Mouse (Mus musculus) cerebellum, adult (tissue): ENCODE data around the gene Stt3b.

Source experiments
- ATAC-seq: cut with Nextera tagmentation; 2 replicates; pipeline ENCODE4 v1.9.2; 2017; ENCODE audit warnings: mild to moderate bottlenecking, moderate library complexity, mixed read lengths; ENCODE audit not compliant: insufficient number of reproducible peaks, low FRiP score, low TSS enrichment

The Stt3b gene

DNA sequence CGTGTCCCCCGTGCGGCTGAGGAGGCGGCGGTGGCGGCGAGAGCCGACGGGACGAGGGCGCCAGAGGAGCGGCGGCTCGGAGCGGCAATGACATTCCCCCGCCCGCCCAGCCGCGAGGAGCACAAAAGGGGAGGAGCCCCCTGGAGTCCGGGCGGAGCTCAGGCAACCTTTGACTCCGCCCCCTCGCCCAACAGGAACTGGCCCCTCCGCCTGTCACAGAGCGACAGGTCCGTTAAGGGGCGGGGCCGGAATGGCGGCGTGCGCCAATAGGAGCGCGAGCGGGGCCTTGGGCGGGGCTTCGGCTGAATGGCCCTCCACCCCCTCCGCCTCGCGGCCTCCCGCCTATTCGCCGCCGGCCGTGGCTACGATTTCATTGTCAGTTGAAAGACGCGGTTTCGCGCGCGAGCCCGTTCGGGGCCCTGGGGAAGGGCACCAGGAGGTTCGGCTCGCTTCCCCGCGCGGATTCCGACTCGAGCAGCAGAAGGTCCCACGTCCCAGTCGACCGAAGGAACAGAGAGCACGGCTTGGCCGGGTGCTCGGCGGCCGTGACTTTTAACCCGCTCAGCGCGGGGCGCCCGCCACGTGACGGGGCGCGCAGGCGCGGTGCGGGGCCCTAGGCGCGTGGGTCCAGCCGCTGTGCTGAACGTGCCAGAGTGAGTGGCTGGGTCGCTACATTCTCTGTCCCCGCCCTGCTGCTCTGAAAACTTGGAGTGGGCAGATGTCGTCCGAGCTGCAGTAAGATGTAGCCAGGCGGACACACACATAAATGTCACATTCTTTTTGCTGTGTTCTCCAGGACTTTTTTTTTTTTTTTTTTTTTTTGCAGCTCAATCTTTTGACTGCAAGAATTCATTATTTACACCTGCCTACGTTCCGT lies at the start of gene Stt3b:
Gene Stt3b, minus strand, starts transcription at position 76 of the 877 bp plus-strand sequence.
- peak; percentile 88 for ATAC-seq

DNA sequence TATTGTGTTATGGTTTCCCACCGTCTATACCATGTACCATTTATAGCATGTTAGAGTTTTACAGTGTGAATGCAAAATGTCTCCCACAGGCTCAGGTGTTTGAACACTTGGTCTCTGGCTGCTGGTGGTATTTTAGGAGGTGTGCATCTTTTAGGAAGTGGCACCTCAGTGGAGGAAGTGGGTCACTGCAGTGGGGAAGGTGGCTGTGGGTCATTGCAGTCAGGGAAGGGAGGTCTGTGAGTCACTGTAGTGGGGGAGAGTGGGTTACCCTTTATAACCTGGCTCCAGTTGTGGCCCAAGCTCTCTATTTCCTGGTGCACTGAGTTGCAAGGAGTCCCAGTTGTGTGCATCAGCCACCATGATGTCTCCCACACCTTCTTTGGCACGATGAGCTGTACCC lies 48.2 kb upstream of the Stt3b start:
- no peak for ATAC-seq

DNA sequence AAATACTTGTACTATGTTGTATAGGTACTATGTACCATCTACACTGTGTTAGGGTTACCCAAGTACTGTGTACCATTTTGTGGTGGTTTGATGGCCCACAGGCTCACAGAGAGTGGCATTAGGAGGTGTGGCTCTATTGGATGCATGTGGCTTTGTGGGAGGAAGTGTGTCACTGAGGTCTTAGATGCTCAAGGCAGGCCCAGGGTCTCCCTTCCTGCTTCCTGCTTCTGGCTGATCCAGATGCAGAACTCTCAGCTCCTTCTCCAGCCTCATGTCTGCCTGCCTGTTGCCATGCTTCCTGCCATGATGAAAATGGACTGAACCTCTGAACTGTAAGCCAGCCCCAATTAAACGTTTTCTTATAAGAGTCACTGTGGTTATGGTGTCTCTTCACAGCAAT lies 47.8 kb upstream of the Stt3b start:
- ATAC-seq: no peak

DNA sequence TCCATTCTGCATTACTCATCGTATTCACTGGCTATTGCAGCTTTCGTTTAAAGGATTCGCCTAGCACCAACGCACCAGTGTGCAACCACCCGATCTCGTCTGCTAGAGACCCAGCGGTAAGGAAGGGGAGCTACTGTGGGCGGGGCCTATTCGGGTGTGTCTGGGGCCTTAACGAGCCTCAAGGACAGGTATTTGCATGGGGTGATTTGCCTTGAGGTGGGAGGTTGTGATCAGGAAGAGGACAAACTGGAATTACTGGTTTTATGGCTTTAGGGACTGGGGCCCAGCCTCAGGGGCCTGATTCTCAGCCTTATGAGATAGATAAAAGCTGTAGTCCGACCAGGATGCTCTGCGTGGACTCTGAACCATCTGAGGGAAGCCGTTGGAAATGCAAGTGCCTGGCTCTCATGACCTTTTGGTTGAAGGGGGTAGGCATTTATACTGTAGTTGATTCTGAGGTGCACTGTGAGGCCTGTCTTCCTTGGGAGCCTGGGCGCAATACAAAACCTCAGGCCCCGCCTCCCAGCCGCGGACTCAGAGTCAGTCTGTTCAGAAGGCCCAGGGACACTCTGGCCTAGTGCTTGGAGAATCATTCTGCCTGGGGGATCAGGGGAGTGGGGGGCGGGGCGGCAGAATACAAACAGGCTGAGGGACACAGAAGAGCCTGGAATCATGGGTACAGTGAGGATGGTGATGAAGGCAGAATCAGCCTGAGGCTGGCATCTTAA lies 46.7 kb upstream of the Stt3b start:
- ATAC-seq: no peak

DNA sequence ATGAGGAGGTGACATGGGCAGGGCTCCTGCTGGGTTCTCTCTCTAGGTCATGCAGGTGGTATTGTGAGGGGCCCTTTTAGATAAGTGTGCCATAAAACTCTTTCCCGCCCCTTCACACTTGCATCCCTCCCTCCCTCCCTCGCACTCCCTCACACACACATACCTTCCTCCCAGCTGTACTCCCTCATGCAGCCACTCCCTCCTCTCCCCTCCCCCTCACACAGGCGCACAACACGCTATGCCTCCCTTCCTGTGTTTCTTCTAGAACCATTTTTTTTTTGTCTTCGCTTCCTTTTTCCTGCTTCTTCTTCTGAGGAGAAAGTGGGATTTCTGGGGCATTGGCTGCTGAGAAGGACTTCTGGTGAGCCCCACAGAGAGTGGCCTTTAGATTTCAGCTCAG lies 45.8 kb upstream of the Stt3b start:
- no peak for ATAC-seq

DNA sequence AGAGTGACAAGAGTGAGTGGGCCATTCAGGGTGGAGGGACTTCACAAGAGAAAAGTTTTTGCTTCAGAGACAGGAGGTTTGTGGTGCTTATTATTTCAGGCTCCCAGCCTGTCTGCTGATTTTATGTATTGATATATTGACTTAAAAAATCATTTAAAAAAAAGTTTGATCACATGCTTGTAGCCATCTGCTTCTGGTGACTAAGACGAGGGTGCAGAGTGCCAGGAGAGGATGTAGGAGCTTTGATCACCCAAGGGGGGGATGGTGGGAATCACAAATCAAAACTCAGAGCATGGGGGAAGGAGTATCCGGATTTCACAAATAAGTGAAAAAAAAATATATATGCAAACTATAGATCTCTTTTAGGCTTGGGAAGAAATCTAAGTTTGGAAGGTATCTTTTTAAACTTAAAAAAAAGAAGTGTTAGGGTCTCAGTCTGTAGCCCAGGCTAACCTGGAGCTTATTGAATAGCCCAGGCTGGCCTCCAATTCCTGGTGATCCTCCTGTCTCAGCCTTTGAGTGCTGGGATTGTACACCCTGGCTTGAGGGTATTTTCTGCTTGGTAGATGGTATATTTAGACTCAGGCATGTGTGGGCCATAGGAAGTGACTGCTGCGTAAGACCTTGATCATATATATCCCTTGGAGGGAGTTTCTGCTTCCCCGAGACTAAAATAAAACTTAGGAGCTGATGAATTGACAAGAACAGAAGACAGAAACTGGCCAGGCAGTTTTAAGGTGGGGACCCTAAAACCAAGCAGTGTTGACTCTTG lies 39.7 kb upstream of the Stt3b start:
- ATAC-seq: no peak

DNA sequence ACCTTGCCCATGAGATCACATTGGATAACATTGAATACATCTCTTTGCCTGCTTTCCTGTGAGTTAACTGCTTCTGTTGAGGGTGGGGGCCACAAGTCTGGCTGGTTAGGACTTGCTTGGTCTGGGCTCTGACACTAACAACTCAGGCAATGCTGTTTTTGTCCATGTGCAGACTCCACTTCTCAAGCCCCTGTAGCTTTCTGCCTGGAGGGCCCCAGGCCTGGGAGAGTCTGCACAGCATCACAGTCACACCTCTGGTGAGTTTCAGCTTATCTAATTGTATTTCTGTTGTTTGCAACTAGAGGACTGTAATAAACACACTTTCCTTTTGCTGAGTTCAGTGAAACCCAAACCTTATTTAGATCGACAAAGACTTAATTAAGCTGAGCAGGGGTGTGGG lies 38.9 kb upstream of the Stt3b start:
- ATAC-seq: no peak

DNA sequence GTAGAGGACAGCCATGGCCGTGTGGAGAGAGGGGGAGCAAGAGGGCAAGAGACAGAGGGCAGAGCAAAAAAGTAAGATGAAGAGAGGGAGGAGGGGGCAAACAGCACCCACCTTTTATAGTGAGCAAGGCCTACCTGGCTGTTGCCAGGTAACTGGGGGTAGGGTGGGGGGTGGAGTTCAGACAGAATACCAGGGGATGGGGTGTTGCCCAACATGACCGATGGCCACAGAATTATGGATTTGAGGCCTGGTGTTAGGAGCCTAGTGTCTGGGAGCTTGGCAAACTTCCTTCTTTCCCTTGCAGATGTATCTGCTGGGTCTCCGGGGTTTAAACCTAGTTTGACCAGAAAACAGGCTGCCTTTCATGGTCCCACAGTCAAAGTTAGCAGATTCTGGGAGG lies 34.7 kb upstream of the Stt3b start:
- no peak for ATAC-seq

DNA sequence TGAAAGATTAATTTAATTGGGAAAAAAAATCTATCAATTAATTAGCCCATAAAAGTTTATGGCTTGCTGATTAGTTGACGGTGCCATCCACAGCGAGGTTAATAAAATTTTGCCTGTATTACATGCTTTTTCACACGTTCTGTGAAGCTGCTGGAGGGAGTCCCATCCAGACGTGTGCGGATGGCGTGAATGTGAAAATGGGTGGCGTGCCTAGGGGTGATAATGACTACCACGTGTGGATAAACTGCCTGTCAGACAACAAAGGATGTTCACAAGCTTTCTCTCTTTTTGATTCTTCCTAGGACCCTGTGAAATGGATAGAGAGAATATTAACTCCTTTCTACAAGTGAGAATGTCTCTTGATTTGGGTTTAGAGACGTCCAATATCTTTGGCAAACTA lies 31.4 kb upstream of the Stt3b start:
- no peak for ATAC-seq

DNA sequence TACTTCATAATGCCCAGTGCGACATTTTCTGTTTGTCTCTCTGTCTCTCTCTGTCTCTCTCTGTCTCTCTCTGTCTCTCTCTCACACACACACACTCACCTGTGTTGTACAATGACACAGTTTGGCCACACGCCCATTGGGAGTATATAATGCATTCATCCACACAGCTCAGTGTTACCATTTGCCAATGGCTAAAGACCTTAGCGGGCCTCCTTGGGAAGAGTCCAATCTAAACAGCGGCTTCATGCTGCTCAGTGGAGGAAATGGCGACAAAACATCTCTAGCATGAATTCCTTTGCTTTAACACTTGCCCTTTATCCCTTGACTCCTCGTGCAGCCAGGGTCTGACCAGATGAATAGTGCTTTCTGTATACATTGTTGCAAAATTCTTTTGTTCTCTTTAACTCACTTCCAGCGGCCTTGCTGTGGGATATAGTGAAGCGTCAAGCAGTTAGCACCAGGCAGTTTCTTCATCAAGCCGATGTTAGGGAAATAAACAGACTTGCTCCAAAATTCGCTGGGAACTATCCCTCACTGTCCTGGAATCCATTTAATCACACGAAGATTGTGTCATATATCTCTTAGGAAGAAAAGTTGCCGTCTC lies 30.1 kb upstream of the Stt3b start:
- no peak for ATAC-seq

DNA sequence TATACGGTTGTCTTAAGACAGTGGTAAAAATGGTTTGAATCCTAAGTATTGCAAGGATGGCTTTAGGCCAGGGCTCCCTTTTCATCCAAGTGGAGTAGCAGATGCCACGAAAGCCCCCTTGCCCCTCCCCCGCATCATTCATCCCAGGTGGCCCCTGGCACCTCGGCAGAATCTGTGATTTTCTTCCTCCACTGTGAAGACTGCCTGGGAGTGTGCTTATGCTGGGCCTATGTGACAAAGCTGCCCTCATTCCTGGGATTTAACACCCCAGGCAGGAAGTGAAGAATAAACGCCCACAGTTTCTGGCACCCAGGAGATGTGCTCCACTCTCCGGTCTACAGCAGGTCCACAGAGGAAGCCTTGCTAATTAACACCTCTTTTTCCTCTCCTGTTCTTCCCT lies 28.6 kb upstream of the Stt3b start:
- 0 out of 2 replicates have a peak, but pooled peaks have one; percentile 45 for ATAC-seq

DNA sequence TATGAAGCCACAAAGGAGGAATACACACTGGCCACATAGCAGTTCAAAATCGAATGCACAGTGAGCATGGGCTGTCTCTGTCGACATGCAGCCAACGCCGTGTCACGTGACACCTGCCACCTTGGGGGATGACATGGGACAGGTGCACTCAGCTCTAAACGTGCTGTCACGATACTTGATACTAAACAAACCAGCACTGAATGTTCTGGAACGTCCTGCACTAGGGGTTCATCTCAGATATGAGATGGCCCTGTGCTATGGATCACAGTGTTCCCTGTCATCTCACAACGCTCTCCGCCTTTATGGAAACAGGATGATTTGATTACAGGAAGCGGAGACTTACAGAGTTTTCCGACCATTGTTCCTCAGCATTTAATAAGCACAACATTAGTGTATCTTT lies 22.8 kb upstream of the Stt3b start:
- no peak for ATAC-seq

DNA sequence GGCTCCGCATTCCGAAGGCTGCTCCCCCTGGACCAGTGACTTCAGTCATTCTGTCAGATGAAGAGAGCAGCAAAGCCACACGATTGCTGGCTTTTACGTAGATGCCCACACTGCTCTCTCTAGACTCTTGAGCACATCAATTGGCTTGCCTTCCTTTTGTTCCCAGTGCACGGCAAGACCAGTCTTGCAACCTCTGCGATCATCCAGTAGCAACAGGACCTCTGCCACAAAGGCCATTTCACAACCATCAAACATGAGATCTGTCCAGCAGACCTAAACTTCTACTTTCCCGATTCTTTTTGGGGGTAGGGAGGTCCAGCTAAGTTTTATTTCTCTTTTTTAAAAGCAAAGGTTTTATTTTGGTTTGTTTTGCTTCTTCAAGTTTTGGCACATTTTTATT lies 22.1 kb upstream of the Stt3b start:
- ATAC-seq: no peak

DNA sequence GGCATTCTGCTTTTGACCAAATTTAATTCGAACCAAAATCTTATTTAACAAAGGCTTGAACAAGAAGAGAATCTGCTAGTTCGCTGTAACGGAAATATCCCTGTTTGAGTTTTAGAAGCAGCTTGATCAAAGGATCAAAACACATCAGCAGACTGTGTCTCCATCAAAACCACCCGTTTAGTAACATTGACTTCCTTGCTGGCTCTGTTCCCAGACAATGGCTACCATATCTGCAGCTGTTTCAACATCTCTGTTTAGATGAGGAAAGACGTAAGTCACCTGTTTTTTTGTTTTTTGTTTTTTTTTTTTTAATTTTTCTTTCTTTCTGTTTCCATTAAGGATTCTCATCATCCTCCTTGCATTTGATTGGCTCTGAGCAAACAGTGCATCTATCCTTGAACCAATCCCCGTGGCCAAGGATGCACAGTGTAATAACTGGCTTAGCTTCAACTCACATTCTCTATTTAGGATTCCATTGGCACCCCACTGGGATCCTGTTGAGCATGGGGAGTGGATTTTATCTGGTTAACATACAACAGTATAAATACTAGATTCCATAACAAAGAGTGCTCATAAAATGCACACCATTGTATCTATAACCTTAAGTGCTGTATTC lies 20.7 kb upstream of the Stt3b start:
- no peak for ATAC-seq

DNA sequence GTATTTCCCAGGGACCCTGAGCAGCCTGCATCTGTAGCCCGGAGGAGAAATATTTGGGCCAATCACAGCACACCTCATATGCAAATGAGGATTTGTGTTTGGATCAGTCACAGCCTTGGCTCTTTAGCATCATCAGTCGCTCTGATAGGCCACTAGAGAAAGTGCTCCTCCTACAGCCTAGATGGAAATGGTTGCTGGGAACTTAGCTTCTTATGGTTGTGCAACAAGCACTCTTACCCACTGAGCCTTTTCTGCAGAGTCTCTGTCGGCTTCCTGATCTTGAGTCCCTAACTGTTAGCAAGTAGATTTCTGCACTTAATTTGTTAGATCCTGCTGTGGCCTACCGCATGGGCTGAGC lies 16.3 kb upstream of the Stt3b start:
- ATAC-seq: no peak

DNA sequence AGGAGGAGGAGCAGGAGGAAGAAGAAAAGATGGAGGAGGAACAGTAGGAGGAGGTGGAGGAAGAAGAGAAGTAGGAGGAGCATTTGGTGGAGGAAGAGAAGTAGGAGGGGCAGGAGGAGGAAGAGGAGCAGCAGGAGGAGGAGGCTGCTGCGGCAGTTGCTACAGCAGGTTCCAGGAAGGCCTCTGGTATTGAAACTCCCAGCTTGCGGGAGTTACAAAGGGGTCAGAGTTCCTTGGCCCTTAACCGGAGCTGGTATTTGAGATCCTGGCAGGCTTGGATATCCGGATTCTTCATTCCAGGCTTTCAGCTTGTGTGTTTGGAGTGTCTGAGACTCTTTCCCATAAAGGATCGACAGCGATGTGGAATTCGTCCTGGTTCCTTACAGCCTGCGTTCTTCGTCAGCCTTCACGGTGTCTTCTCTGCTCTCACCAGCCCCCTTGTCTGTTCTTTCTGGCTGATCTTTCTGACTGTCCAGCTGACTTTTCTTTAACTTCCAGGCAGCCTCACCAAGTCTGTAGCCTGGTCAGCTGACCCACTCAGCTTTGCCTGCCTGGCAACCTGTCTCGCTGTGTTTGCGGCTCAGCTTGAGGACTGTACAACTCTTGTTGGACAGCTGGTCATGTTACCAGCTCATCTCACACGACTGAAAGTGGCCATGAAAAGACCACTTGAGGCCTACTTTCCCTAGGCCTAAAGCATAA lies 15.8 kb upstream of the Stt3b start:
- ATAC-seq: no peak

DNA sequence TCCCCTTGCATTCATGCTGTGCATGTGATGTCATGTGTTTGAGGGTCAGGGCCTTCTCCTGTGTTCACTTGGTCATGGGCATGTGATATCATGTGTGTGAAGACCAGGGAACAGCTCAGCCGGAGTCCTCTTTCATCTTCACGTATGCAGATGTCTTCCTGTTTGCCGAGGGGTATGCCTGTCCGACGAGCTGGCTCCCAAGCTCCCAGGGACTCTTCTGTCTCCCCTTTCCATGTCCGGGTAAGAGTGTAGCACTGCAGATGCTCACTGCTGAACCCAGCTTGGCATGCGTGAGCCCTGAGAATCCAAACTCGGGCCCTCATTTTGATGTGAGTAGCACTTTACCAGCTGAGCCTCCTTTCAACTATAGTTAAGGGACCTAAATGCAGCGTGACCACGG lies 13.4 kb upstream of the Stt3b start:
- no peak for ATAC-seq

DNA sequence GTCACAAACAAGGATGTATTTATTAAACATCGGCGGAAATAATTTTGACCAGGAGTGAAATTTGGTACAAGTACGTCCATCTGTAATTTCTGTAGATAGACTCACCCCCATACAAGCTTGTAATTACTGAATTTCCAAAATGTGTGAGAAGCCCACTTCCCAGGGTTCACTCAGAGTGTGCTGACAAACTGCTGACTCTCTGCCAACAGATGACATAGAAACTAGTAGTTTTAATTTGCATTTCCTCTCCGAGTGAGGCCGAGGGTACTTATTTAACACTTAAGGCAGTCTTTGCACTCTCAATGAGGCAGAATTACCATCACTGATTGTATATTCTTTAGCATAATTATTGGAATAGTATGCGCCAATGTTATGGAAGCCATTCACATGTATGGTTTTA lies 12.2 kb upstream of the Stt3b start:
- ATAC-seq: no peak

DNA sequence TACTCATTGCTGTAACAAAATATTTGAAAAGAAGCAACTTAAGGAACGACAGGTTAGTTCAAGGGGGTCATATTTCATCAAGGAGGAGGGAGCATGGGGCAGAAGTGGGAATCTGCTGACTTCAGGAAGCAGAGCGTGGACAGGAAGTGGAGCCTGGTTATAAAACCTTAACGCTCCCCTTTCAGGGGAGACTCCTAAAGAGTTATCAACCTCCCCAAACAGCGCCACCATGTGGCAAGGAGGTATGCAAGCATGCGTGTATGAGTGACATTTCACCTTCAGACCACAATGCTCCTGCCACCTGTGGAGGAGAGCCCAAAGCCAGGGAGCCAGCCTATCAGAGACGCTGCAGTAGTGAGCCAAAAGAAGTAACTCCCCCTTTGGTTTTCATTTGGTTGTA lies 10.8 kb upstream of the Stt3b start:
- ATAC-seq: no peak

DNA sequence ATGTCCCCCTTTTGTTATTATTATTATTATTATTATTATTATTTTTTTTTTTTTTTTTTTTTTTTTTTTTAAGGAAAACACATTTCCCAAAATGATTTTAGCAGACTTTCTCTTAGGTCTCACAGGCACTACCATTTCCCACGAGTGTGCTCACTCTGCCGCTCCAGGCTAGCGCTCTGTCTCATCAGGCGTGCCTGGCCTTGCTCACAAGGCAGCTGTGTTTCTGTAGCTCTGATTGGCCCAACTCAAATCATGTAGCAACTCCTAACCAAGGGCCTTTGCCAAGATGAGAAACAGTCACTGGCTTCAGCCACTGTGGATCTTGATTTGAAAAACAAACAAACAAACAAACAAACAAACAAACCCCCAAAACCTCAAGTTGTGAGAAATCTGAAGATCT lies 9.9 kb upstream of the Stt3b start:
- ATAC-seq: no peak
